8 mouse cellular contexts compared by ENCODE assay signal in the genomic region with DNA sequence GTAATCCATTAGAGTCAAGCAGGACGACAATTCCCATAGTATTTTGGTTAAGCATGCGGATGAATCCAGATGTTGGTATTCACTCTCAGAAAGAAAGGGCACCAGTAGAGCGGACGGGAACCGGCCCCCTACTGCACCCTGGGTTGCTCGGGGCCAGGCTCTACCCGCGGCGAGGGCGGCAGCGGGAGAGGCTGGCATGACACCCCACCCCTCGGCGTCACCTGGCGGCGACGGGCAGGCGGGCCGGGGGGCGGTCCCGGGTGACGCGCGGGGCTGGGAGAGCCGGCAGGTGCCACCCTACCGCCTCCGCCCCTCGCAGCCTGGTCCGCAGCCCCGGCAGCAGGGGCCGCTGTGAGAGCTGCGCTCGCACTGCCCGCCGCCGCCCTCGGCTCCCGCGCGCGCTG. TPM values are rescaled to one million over a fixed set of nuclear protein-coding genes. Genes with fewer than 3 reads are reported as not detected.
DNase-seq lines count a peak whose midpoint lies in the region; ATAC-seq lines count a peak whose summit lies in the region.

A gene (plus strand): TSS at position 324 of the 404 bp plus-strand sequence.

- peak; percentile 82 for DNase-seq in ZHBTc4 (ENCODE audit: low read depth, low spot score)
- peak; percentile 85 to 91 for DNase-seq in cerebellum, postnatal 25 days
- DNase-seq in gastrocnemius, adult 18-20 months (ENCODE audit: low spot score), result peak; percentile 26
- DNase-seq in induced T-regulatory cell, adult 2 months (ENCODE audit: low read depth), result peak; percentile 86
- DNase-seq in left cerebral cortex, adult 9 months (ENCODE audit: low spot score in 2 of 2), result peak; percentile 46 to 75
- peak; percentile 74 for DNase-seq in right cerebral cortex, postnatal 14 days
- peak; percentile 79 for DNase-seq in urinary bladder, postnatal 25 days (ENCODE audit: low spot score)

- ATAC-seq in megakaryocyte, adult 5-6 weeks (ENCODE audit: poor library complexity, severe bottlenecking), result peak; percentile 93

RNA-seq across cellular contexts. Expression of the gene that starts here (rescaled TPM):
- under 1 TPM; 0.27 to 0.33 TPM for total RNA-seq in gastrocnemius, adult 18-20 months (2021)
- total RNA-seq in megakaryocyte, adult 5-6 weeks (2015), result 6.9 and 9.3 TPM in 2 replicates
- 3.9 and 4.4 TPM in 2 replicates for total RNA-seq in megakaryocyte, adult 5-6 weeks (2017)

Comparison
In these comparisons a context has a peak if more than half of its experiments do, and no peak if none do; other contexts are left out.
1. Peak in every context shown above with its lines: DNase-seq and ATAC-seq.
2. Peak in DNase-seq in gastrocnemius, adult 18-20 months; RNA of the gene not detected or under 1 TPM.
3. DNase-seq: peak in every context shown above with its lines; median percentile 88 in cerebellum, postnatal 25 days; 86 in induced T-regulatory cell, adult 2 months; 82 in ZHBTc4; 79 in urinary bladder, postnatal 25 days; 74 in right cerebral cortex, postnatal 14 days; 60 in left cerebral cortex, adult 9 months; 26 in gastrocnemius, adult 18-20 months.